Mouse (Mus musculus): ENCODE data around the gene Hpse2. TPM values are rescaled to one million over a fixed set of nuclear protein-coding genes. Genes with fewer than 3 reads are reported as not detected.
"Not testable (repeated sequence)": the region's sequence is repeated elsewhere in the genome, so short reads cannot be mapped to it uniquely, and the experiment has no call there.

Hpse2 gene
- total RNA-seq (2021): under 1 TPM in 1 of 2 experiments, not detected in 1; 0.14 TPM

GRCm38 (mm10) chr19:43388017-43388904 is at the start of gene Hpse2:
TSS of gene Hpse2 (minus strand) at chr19:43388355.
- no peak for DNase-seq
- intact Hi-C loops (cut with DNase I): loop anchor here (10.0 kb wide), 1 partner anchor 227 kb away; the partner anchor contains the start of gene Nkx2-3

GRCm38 (mm10) chr19:43427446-43428224 is 39.5 kb upstream of the Hpse2 start:
- DNase-seq: no peak
- intact Hi-C loops (cut with DNase I): no loop called here

- no peak for DNase-seq
- intact Hi-C loops (cut with DNase I): no loop called here
These were observed 35.9 kb upstream of the Hpse2 start for GRCm38 (mm10) chr19:43424082-43424481.

- intact Hi-C loops (cut with DNase I): no loop called here
- no peak for DNase-seq
These were observed 32.4 kb upstream of the Hpse2 start for GRCm38 (mm10) chr19:43420506-43420905.

- no peak for DNase-seq
- intact Hi-C loops (cut with DNase I): no loop called here
These were observed 27.4 kb upstream of the Hpse2 start for GRCm38 (mm10) chr19:43415565-43415964.

GRCm38 (mm10) chr19:43407181-43407580 is 19.0 kb upstream of the Hpse2 start:
- DNase-seq: no peak
- intact Hi-C loops (cut with DNase I): no loop called here

GRCm38 (mm10) chr19:43396327-43396726 is 8.2 kb upstream of the Hpse2 start:
- intact Hi-C loops (cut with DNase I): loop anchor here (1.0 to 2.0 kb wide), 2 partner anchors 370 to 601 kb away; no protein-coding TSS in a partner anchor
- DNase-seq: peak in 1 of 2 experiments; percentile 19

- intact Hi-C loops (cut with DNase I): loop anchor here (10.0 kb wide), 1 partner anchor 228 kb away; the partner anchor contains the start of gene Nkx2-3
- no peak for DNase-seq
These were observed 934 bp downstream of the Hpse2 start for GRCm38 (mm10) chr19:43387071-43387770.

- no peak for DNase-seq
- intact Hi-C loops (cut with DNase I): loop anchor here (10.0 kb wide), 1 partner anchor 229 kb away; the partner anchor contains the start of gene Nkx2-3
These were observed 1.9 kb downstream of the Hpse2 start for GRCm38 (mm10) chr19:43386041-43386952.

- intact Hi-C loops (cut with DNase I): loop anchor here (10.0 kb wide), 1 partner anchor 229 kb away; the partner anchor contains the start of gene Nkx2-3
- no peak for DNase-seq
These were observed 2.7 kb downstream of the Hpse2 start for GRCm38 (mm10) chr19:43385451-43385850.

GRCm38 (mm10) chr19:43384978-43385431 is 3.1 kb downstream of the Hpse2 start:
- intact Hi-C loops (cut with DNase I): loop anchor here (10.0 kb wide), 1 partner anchor 230 kb away; the partner anchor contains the start of gene Nkx2-3
- DNase-seq: no peak

GRCm38 (mm10) chr19:43384346-43384977 is 3.7 kb downstream of the Hpse2 start:
- intact Hi-C loops (cut with DNase I): loop anchor here (10.0 kb wide), 1 partner anchor 230 kb away; the partner anchor contains the start of gene Nkx2-3

GRCm38 (mm10) chr19:43358830-43359229 is 29.3 kb downstream of the Hpse2 start:
- no peak for DNase-seq
- intact Hi-C loops (cut with DNase I): no loop called here

More at GRCm38 (mm10) chr19:43384346-43384977, 3.7 kb downstream of the Hpse2 start:
- DNase-seq: no peak

- intact Hi-C loops (cut with DNase I): loop anchor here (1.0 to 2.0 kb wide), 2 partner anchors 284 to 516 kb away; no protein-coding TSS in a partner anchor
- peak; percentile 11 to 16 for DNase-seq
These were observed 77.0 kb downstream of the Hpse2 start for GRCm38 (mm10) chr19:43311125-43311524.

GRCm38 (mm10) chr19:43306756-43307155 is 81.4 kb downstream of the Hpse2 start:
- intact Hi-C loops (cut with DNase I): no loop called here
- DNase-seq: no peak

GRCm38 (mm10) chr19:43281336-43281735 is 106.8 kb downstream of the Hpse2 start:
- DNase-seq; intact Hi-C loops (cut with DNase I): not testable (repeated sequence)

- intact Hi-C loops (cut with DNase I): no loop called here
- DNase-seq: no peak
These were observed 144.2 kb downstream of the Hpse2 start for GRCm38 (mm10) chr19:43243993-43244392.

GRCm38 (mm10) chr19:43231711-43232110 is 156.4 kb downstream of the Hpse2 start:
- intact Hi-C loops (cut with DNase I): no loop called here
- no peak for DNase-seq
